10 mouse cellular contexts compared by ENCODE assay signal in the genomic region with DNA sequence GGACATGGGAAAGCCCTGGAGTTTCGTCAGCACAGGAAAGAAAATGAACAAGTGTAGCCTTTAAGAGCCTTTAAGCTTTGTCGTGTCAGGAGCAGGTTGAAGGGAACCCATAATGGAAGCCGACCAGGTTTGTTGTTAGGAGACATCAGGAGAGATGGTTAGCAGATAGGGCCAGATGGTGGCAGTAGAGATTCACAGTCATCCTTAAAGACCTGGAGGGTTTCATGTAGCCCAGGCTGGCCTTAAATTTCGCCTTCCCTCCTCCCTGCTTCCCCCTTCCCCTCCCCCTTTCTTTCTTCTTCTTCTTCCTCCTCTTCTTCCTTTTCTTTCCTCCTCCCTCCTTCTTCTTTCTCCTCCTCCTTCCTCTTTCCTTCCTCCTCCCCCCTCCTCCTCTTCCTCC. TPM values are rescaled to one million over a fixed set of nuclear protein-coding genes. Genes with fewer than 3 reads are reported as not detected.
A peak's percentile ranks its signal among the peaks of the same experiment; 100 is the strongest.
DNase-seq lines count a peak whose midpoint lies in the region; ATAC-seq and TF ChIP-seq lines count a peak whose summit lies in the region.
"Had no signal": no experiment of that assay in that cellular context is flagged by ENCODE, and none has a peak within 500 bp of the region (broad histone marks: within the 10 kb centered on the region; RNA-seq: fewer than 3 reads in every experiment).

No protein-coding gene starts in this region.

- no peak for TF ChIP-seq POLR2A in ES-Bruce4 (IDR thresholded peaks at IDR 0.05; ENCODE audit: insufficient read depth, low read length)

- no peaks in the 10 kb centered on the region for H3K9me3 ChIP-seq in lung, postnatal 0 days (ENCODE audit: low read length)
- no peaks in the 10 kb centered on the region for H3K9me3 ChIP-seq in ES-Bruce4 (replicated peaks; ENCODE audit: control insufficient read depth, insufficient read depth, low read length, poor library complexity, severe bottlenecking)
- H3K9me3 ChIP-seq in intestine, embryonic 15.5 days, result no peaks in the 10 kb centered on the region
- H3K9me3 ChIP-seq: hindbrain, embryonic 13.5 days; liver, embryonic 15.5 days had no signal

- no peak for DNase-seq in gastrocnemius, adult 2 months
- no peak for DNase-seq in gastrocnemius, adult 8-10 months (ENCODE audit: low spot score in 2 of 2)
- DNase-seq in lung, postnatal 0 days (ENCODE audit: low spot score), result no peak
- no peak for DNase-seq in lung, postnatal 4 days
- DNase-seq in cerebellum, postnatal 10 days, result peak; percentile 67 to 74
- no peak for DNase-seq in urinary bladder, postnatal 36 days (ENCODE audit: low spot score in 2 of 2)

- H3K27me3 ChIP-seq in lung, postnatal 0 days (replicated peaks; ENCODE audit: insufficient read depth, low read length), result no peaks in the 10 kb centered on the region
- no peaks in the 10 kb centered on the region for H3K27me3 ChIP-seq in ES-Bruce4 (ENCODE audit: control insufficient read depth, insufficient read depth, low read length, poor library complexity, severe bottlenecking)
- no peaks in the 10 kb centered on the region for H3K27me3 ChIP-seq in intestine, embryonic 15.5 days (replicated peaks)
- H3K27me3 ChIP-seq: hindbrain, embryonic 13.5 days; liver, embryonic 15.5 days had no signal

- H3K9ac ChIP-seq in lung, postnatal 0 days (replicated peaks; ENCODE audit: low read depth), result no peak overlapping the region
- no peak overlapping the region for H3K9ac ChIP-seq in ES-Bruce4 (ENCODE audit: low read depth, poor library complexity, severe bottlenecking)
- no peak overlapping the region for H3K9ac ChIP-seq in intestine, embryonic 15.5 days
- H3K9ac ChIP-seq: hindbrain, embryonic 13.5 days; liver, embryonic 15.5 days had no signal

- no peak overlapping the region for H3K27ac ChIP-seq in gastrocnemius, adult 2 months
- no peak overlapping the region for H3K27ac ChIP-seq in lung, postnatal 0 days (ENCODE audit: low read length)
- H3K27ac ChIP-seq in ES-Bruce4 (ENCODE audit: insufficient read depth, low read length), result no peak overlapping the region
- no peak overlapping the region for H3K27ac ChIP-seq in intestine, embryonic 15.5 days
- H3K27ac ChIP-seq: hindbrain, embryonic 13.5 days; liver, embryonic 15.5 days had no signal

- no peak overlapping the region for H3K4me2 ChIP-seq in lung, postnatal 0 days (replicated peaks; ENCODE audit: low read depth, low read length)
- H3K4me2 ChIP-seq in intestine, embryonic 15.5 days (replicated peaks), result no peak overlapping the region
- H3K4me2 ChIP-seq: hindbrain, embryonic 13.5 days; liver, embryonic 15.5 days had no signal

- no peaks in the 10 kb centered on the region for H3K36me3 ChIP-seq in lung, postnatal 0 days (ENCODE audit: insufficient read depth, low read length)
- peaks cover 6% of the 10 kb centered on the region for H3K36me3 ChIP-seq in ES-Bruce4 (ENCODE audit: control insufficient read depth, insufficient read depth, low read length, poor library complexity, severe bottlenecking)
- no peaks in the 10 kb centered on the region for H3K36me3 ChIP-seq in intestine, embryonic 15.5 days

- intact Hi-C loops in gastrocnemius, adult 2 months (cut with DNase I), result loop anchor here (5.0 kb wide), 1 partner anchor 248 kb away; no protein-coding TSS in a partner anchor

- 56% methylated on average over 4 of the region's 4 CpGs for WGBS in lung, postnatal 0 days
- 61% methylated on average over 4 of the region's 4 CpGs for WGBS in intestine, embryonic 15.5 days

- H3K4me1 ChIP-seq in lung, postnatal 0 days (ENCODE audit: insufficient read depth, low read depth, low read length), result no peaks in the 10 kb centered on the region
- peaks cover 2% of the 10 kb centered on the region for H3K4me1 ChIP-seq in ES-Bruce4 (ENCODE audit: control insufficient read depth, insufficient read depth, low read length)
- H3K4me1 ChIP-seq in intestine, embryonic 15.5 days (replicated peaks), result peaks cover 10% of the 10 kb centered on the region; the same call in 1 of the 2 replicates

- H3K4me3 ChIP-seq in gastrocnemius, adult 2 months, result no peak overlapping the region
- no peak overlapping the region for H3K4me3 ChIP-seq in lung, postnatal 0 days (ENCODE audit: low read depth, low read length)
- H3K4me3 ChIP-seq in ES-Bruce4 (ENCODE audit: low read depth, low read length), result no peak overlapping the region
- H3K4me3 ChIP-seq in intestine, embryonic 15.5 days (replicated peaks), result no peak overlapping the region
- H3K4me3 ChIP-seq: hindbrain, embryonic 13.5 days; liver, embryonic 15.5 days had no signal

- no peak for ATAC-seq in lung, postnatal 0 days
- ATAC-seq in intestine, embryonic 15.5 days, result no peak

- TF ChIP-seq EP300 in lung, postnatal 0 days (IDR thresholded peaks at IDR 0.05), result no peak
- no peak for TF ChIP-seq EP300 in ES-Bruce4 (IDR thresholded peaks at IDR 0.05; ENCODE audit: insufficient read depth, low read depth, low read length)

- peak; percentile 49 for TF ChIP-seq CTCF in gastrocnemius, adult 2 months (IDR thresholded peaks at IDR 0.05)
- TF ChIP-seq CTCF in lung, postnatal 0 days (IDR thresholded peaks at IDR 0.05), result peak; percentile 55
- peak; percentile 39 for TF ChIP-seq CTCF in ES-Bruce4 (IDR thresholded peaks at IDR 0.05; ENCODE audit: low read depth, low read length)

RNA-seq across cellular contexts. Expression of gene Enoph1, which starts 34.8 kb away (rescaled TPM):
- 1 to 10 TPM; 6.7 to 9.0 TPM for total RNA-seq in gastrocnemius, adult 2 months (2021)
- total RNA-seq in gastrocnemius, adult 8-10 months (2022), result 1 to 10 TPM; 6.9 to 9.8 (median 8.3) TPM
- 27.9 and 29.6 TPM in 2 replicates for polyA plus RNA-seq in lung, postnatal 0 days (2015; fragmentation: Nextera tagmentation; extraction: Ambion mirVana)
- 43.4 and 50.6 TPM in 2 replicates for polyA plus RNA-seq in ES-Bruce4 (2011; ENCODE audit: insufficient read depth, insufficient read length, low read depth, missing spikeins)
- polyA plus RNA-seq in intestine, embryonic 15.5 days (2015; fragmentation: Nextera tagmentation; extraction: Ambion mirVana), result 49.2 and 49.8 TPM in 2 replicates

RNA-seq across cellular contexts. Expression of gene Hnrnpdl, which starts 35.1 kb away (rescaled TPM):
- total RNA-seq in gastrocnemius, adult 2 months (2021), result 10 to 100 TPM; 74.8 to 77.5 TPM
- 10 to 100 TPM; 53.5 to 80.2 (median 65.3) TPM for total RNA-seq in gastrocnemius, adult 8-10 months (2022)
- polyA plus RNA-seq in lung, postnatal 0 days (2015; fragmentation: Nextera tagmentation; extraction: Ambion mirVana), result 59.5 and 70.9 TPM in 2 replicates
- 327 and 346 TPM in 2 replicates for polyA plus RNA-seq in ES-Bruce4 (2011; ENCODE audit: insufficient read depth, insufficient read length, low read depth, missing spikeins)
- 128 and 132 TPM in 2 replicates for polyA plus RNA-seq in intestine, embryonic 15.5 days (2015; fragmentation: Nextera tagmentation; extraction: Ambion mirVana)

Comparison
In these comparisons a context has a peak if more than half of its experiments do, and no peak if none do; other contexts are left out.
1. DNase-seq: peak in cerebellum, postnatal 10 days (2 of 2); none in gastrocnemius, adult 2 months (single experiment), gastrocnemius, adult 8-10 months (0 of 2), lung, postnatal 0 days (single experiment), lung, postnatal 4 days (0 of 2) and urinary bladder, postnatal 36 days (0 of 2).
2. Peak in every context shown above with its lines, with median percentiles within 50 percentile points of each other: CTCF ChIP-seq.